ENCODE assay signal across 15 mouse cellular contexts in genomic region chr4:107681099-107681849, GRCm38 (mm10). TPM values are rescaled to one million over a fixed set of nuclear protein-coding genes. Genes with fewer than 3 reads are reported as not detected.
DNase-seq lines count a peak whose midpoint lies in the region; ATAC-seq and TF ChIP-seq lines count a peak whose summit lies in the region.
"Had no signal": no experiment of that assay in that cellular context is flagged by ENCODE, and none has a peak within 500 bp of the region (broad histone marks: within the 10 kb centered on the region; RNA-seq: fewer than 3 reads in every experiment).

No protein-coding gene starts in this region.

- no peak for TF ChIP-seq CTCF in thymus, adult 2 months (IDR thresholded peaks at IDR 0.05; ENCODE audit: borderline replicate concordance, control insufficient read depth, extremely low read depth, insufficient read depth, low read length, poor library complexity)

- H3K27ac ChIP-seq in forebrain, embryonic 13.5 days, result peak overlapping the region; percentile 88
- H3K27ac ChIP-seq in hindbrain, embryonic 13.5 days, result peak overlapping the region; percentile 91
- peak overlapping the region; percentile 87 for H3K27ac ChIP-seq in midbrain, embryonic 15.5 days
- H3K27ac ChIP-seq in thymus, adult 2 months (ENCODE audit: control insufficient read depth, insufficient read depth, low read length), result no peak overlapping the region
- H3K27ac ChIP-seq: left cerebral cortex, adult 2 months had no signal

- TF ChIP-seq POLR2A in thymus, adult 2 months (IDR thresholded peaks at IDR 0.05; ENCODE audit: control insufficient read depth, extremely low read depth, insufficient read depth, low read length, poor library complexity), result no peak

- DNase-seq in thymus, adult 2 months, result no peak
- no peak for DNase-seq in lung, postnatal 4 days
- DNase-seq in layer of hippocampus, adult 8-10 months (ENCODE audit: low spot score in 2 of 2), result no peak
- DNase-seq in heart, postnatal 36 days, result no peak
- DNase-seq: adrenal gland, postnatal 36 days; cerebellum, adult 11 months; right cerebral cortex, postnatal 4 days had no signal

- H3K9me3 ChIP-seq in forebrain, embryonic 13.5 days (replicated peaks), result no peaks in the 10 kb centered on the region
- H3K9me3 ChIP-seq in hindbrain, embryonic 13.5 days, result no peaks in the 10 kb centered on the region
- no peaks in the 10 kb centered on the region for H3K9me3 ChIP-seq in midbrain, embryonic 15.5 days

- peaks cover 30% of the 10 kb centered on the region for H3K4me1 ChIP-seq in forebrain, embryonic 13.5 days
- peaks cover 35% of the 10 kb centered on the region for H3K4me1 ChIP-seq in hindbrain, embryonic 13.5 days (replicated peaks)
- H3K4me1 ChIP-seq in midbrain, embryonic 15.5 days, result peaks cover 36% of the 10 kb centered on the region
- H3K4me1 ChIP-seq in thymus, adult 2 months (replicated peaks; ENCODE audit: control insufficient read depth, insufficient read depth, low read length), result no peaks in the 10 kb centered on the region

- H3K4me2 ChIP-seq in forebrain, embryonic 13.5 days, result peak overlapping the region; percentile 45
- peak overlapping the region; percentile 46 for H3K4me2 ChIP-seq in hindbrain, embryonic 13.5 days
- H3K4me2 ChIP-seq in midbrain, embryonic 15.5 days, result peak overlapping the region; percentile 45; the same call in 1 of the 2 replicates
- H3K4me2 ChIP-seq: liver, embryonic 11.5 days had no signal

- 0 out of 2 replicates have a peak, but pooled peaks cover 4% of the 10 kb centered on the region for H3K27me3 ChIP-seq in forebrain, embryonic 13.5 days
- H3K27me3 ChIP-seq in hindbrain, embryonic 13.5 days, result 0 out of 2 replicates have a peak, but pooled peaks cover 15% of the 10 kb centered on the region
- H3K27me3 ChIP-seq in midbrain, embryonic 15.5 days (replicated peaks), result 0 out of 2 replicates have a peak, but pooled peaks cover 6% of the 10 kb centered on the region
- no peaks in the 10 kb centered on the region; the same call in 1 of the 2 replicates for H3K27me3 ChIP-seq in thymus, adult 2 months (ENCODE audit: control insufficient read depth, insufficient read depth, low read length)

- no peak overlapping the region for H3K4me3 ChIP-seq in forebrain, embryonic 13.5 days
- no peak overlapping the region for H3K4me3 ChIP-seq in hindbrain, embryonic 13.5 days
- no peak overlapping the region for H3K4me3 ChIP-seq in midbrain, embryonic 15.5 days
- H3K4me3 ChIP-seq in thymus, adult 2 months (ENCODE audit: control insufficient read depth, insufficient read depth, low read length), result no peak overlapping the region
- H3K4me3 ChIP-seq: left cerebral cortex, adult 2 months had no signal

- H3K36me3 ChIP-seq in forebrain, embryonic 13.5 days (ENCODE audit: poor library complexity, severe bottlenecking), result no peaks in the 10 kb centered on the region
- no peaks in the 10 kb centered on the region for H3K36me3 ChIP-seq in hindbrain, embryonic 13.5 days
- no peaks in the 10 kb centered on the region for H3K36me3 ChIP-seq in midbrain, embryonic 15.5 days (replicated peaks)
- no peaks in the 10 kb centered on the region for H3K36me3 ChIP-seq in thymus, adult 2 months (ENCODE audit: control insufficient read depth, insufficient read depth, low read length)

- 29% methylated on average over 9 of the region's 9 CpGs for WGBS in forebrain, embryonic 13.5 days
- 22% methylated on average over 9 of the region's 9 CpGs for WGBS in hindbrain, embryonic 13.5 days
- 20% methylated on average over 9 of the region's 9 CpGs for WGBS in midbrain, embryonic 15.5 days
- WGBS in thymus, adult 2 months, result 48% methylated on average over 9 of the region's 9 CpGs

- no peak overlapping the region for H3K9ac ChIP-seq in forebrain, embryonic 13.5 days
- no peak overlapping the region for H3K9ac ChIP-seq in hindbrain, embryonic 13.5 days
- H3K9ac ChIP-seq in midbrain, embryonic 15.5 days, result no peak overlapping the region

- ATAC-seq in forebrain, embryonic 13.5 days, result peak; percentile 54
- ATAC-seq in hindbrain, embryonic 13.5 days (ENCODE audit: low FRiP score), result peak; percentile 50
- ATAC-seq in midbrain, embryonic 15.5 days (replicated peaks), result peak; percentile 59
- ATAC-seq: inflammation-experienced regulatory T-cells, adult 6 months had no signal

- intact Hi-C loops in heart, postnatal 36 days (cut with DNase I), result no loop called here

RNA-seq across cellular contexts. Expression of gene Dmrtb1, which starts 2.8 kb away (rescaled TPM):
- polyA plus RNA-seq in forebrain, embryonic 13.5 days (2015; fragmentation: Nextera tagmentation; extraction: Ambion mirVana), result 32.9 and 38.8 TPM in 2 replicates
- 21.8 and 26.3 TPM in 2 replicates for polyA plus RNA-seq in hindbrain, embryonic 13.5 days (2015; fragmentation: Nextera tagmentation; extraction: Ambion mirVana)
- 52.0 and 58.2 TPM in 2 replicates for polyA plus RNA-seq in midbrain, embryonic 15.5 days (2015; fragmentation: Nextera tagmentation; extraction: Ambion mirVana)
- polyA plus RNA-seq in thymus, adult 2 months (2012; rRNA removed), result 2.0 and 3.4 TPM in 2 replicates
- 1 to 10 TPM in 1 of 4 experiments, under 1 TPM in 2, not detected in 1; 0.59 to 1.4 (median 0.76) TPM for total RNA-seq in layer of hippocampus, adult 8-10 months (2022)
- not detected for total RNA-seq in heart, postnatal 36 days (2021)
- total RNA-seq: adrenal gland, postnatal 36 days had no signal
- polyA plus RNA-seq: inflammation-experienced regulatory T-cells, adult 6 months; large intestine, adult 2 months; liver, embryonic 11.5 days; stomach, embryonic 16.5 days had no signal
